Mouse (Mus musculus) C2C12 (cell line): Measurements from ENCODE around the gene Slc38a3.

Source experiments
- CEBPB ChIP-seq: IDR thresholded peaks from one replicate; pipeline ENCODE4 v1.6.1; 2011; ENCODE audit warnings: low read depth, mild to moderate bottlenecking, control low read depth, moderate library complexity
- CTCF ChIP-seq: IDR thresholded peaks from one replicate; pipeline ENCODE4 v1.5.1; 2011; ENCODE audit not compliant: control insufficient read depth, insufficient read depth, insufficient read length
- MYOD1 ChIP-seq: IDR thresholded peaks from one replicate; pipeline ENCODE4 v1.6.1; 2011; ENCODE audit warnings: low read depth; ENCODE audit not compliant: control insufficient read depth, insufficient read length

DNA sequence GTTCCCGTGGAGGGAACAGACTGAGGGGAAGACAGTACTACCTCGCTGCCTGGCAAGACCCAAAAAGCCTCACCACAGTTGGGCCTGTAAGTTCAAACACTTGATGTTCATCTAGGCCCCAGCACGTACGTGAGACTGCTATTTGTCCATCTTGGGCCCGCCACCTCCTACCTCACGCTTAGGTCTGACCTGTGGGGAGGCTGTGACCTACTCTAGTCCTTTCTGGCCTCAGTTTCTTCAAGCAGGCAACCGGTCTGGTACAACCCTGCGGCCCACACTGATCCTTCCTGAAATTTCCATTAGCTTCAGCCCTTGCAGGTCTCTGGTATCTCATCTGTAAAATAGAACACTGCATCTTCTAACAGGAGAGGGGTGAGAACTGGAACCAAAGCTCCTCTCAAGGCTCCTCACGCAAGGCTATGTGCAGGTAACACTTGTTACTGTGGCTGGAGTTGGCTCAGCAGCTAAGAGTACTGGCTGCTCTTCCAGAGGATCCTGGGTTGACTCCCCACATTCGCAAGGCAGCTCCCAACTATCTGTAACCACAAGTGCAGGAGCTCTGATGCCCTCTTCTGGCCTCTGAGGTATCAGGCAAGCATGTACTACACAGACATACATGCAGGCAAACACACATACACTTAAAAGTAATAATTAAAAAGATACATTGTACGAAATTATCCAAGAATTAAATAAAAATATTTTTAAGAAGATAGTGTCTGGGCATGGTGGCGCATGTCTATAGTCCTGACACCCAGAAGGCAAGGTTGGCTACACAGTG, 43.8 kb downstream of the Slc38a3 start:
- TF ChIP-seq CTCF (no peak), CEBPB (no peak), MYOD1 (no peak)
